Mouse (Mus musculus) CD4-positive, CD25-positive, alpha-beta regulatory T cell, adult 2 months (primary cell): ENCODE measurements around the gene Gzme.
A peak's percentile ranks its signal among the peaks of the same experiment; 100 is the strongest.
"Not testable (repeated sequence)": the region's sequence is repeated elsewhere in the genome, so short reads cannot be mapped to it uniquely, and the experiment has no call there.

Source experiments
- DNase-seq: peaks from one replicate; pipeline ENCODE4 v3.0.0-alpha.2; 2012; ENCODE audit warnings: low read depth, low spot score

Gzme gene

GRCm38 (mm10) chr14:56120525-56120924, at the start of gene Gzme:
TSS of gene Gzme (minus strand) at chr14:56120625.
- no peak for DNase-seq

DNA sequence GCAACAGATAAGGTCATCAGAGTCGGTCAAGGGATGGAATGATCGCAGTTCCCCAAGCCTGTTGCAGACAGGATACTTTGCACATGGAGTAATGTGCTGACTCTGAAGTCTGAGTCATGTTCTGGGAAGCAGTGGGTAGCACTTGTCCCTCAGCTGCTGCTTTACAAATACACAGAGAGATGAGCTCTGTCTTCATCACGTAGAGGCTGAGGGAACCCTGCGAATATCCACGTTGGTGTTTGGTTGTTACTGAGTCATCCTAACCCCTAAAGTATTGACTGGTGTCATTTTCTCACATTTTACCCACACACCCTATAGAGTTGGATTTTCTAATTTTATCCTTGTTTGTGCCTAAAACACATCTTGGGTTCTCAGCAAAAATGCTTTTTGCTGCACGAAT, 47.6 kb upstream of the Gzme start:
- DNase-seq = no peak

- DNase-seq = no peak
Measured at GRCm38 (mm10) chr14:56162109-56162508, 41.7 kb upstream of the Gzme start.

GRCm38 (mm10) chr14:56159479-56159878, 39.1 kb upstream of the Gzme start, which contains the start of gene Gzmg:
TSS of gene Gzmg (minus strand) at chr14:56159579.
- DNase-seq = not testable (repeated sequence)

DNA sequence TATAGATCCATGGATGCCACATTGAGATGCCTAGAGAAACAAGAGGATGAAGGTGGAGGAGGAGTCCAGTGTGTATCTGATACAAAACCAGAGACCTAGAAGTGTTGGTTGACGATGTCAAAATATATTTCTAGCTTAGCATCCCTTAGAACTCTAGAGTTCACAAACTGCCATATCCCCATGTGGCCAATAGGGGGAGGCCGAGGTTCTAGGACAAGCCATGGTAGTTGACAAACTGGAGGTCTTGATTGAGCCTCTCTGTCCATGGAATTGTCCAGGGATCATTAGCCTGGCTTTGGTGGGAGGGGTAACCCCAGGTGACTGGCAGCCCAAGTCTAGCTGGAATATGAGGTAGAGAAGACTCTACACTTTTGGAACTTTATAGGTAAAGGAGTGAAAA, 34.9 kb upstream of the Gzme start:
- DNase-seq = peak; percentile 24

GRCm38 (mm10) chr14:56133675-56134074, 13.2 kb upstream of the Gzme start:
- not testable (repeated sequence) for DNase-seq

DNA sequence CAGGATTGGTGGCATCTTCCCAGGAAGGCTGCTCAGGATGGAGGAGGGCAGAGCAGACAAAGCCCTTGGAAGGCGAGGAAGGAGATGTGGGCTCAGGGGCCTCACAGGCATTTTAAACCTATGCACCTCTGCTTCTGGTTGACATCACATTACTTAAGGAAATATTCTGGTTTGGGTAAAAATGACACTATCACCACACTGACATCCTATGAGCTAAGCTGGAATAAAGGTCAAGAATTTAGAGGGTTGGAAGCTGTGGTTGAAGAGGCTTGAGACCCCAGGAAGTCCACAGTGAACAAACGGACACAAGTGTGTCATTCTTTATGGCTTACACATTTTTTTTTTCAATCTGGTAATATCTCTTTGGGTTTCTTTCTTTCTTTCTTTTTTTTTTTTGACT, 12.1 kb upstream of the Gzme start, which contains the start of gene Gzmd:
Gene Gzmd, minus strand, starts transcription at position 101 of the 400 bp plus-strand sequence.
- DNase-seq = not testable (repeated sequence)

DNA sequence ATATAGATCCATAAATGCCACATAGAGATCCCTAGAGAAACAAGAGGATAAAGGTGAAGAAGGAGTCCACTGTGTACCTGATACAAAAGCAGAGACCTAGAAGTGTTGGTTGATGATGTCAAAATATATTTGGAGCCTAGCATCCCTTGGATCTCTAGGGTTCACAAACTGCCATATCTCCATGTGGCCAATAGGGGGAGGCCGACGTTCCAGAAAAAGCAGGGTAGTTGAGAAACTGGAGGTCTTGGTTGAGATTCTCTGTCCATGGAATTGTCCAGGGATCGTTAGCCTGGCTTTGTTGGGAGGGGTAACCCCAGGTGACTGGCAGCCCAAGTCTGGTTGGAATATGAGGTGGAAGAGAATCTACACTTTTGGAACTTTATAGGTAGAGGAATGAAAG, 7.9 kb upstream of the Gzme start:
- DNase-seq = peak; percentile 7

DNA sequence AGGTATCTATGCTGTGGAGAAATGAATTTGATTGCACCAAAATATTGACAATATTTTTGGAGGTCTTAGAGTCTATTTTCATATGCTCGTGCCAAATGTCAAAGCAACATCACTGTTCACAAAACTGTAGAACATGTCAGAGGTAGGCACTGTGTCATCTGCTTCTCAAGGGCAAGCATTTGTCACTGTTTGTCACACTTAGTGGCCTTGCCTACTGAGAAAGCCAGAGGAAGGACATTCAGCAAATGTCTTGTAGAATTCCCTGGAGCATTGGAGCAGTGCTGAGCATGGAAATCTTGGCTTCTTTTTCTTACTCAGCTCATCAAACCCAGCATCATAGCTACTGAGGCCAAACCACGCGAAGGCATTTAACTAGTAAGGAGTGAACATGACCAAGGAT, 3.1 kb upstream of the Gzme start:
- DNase-seq = no peak

- DNase-seq = not testable (repeated sequence)
Measured at GRCm38 (mm10) chr14:56115531-56116310, 4.7 kb downstream of the Gzme start.

DNA sequence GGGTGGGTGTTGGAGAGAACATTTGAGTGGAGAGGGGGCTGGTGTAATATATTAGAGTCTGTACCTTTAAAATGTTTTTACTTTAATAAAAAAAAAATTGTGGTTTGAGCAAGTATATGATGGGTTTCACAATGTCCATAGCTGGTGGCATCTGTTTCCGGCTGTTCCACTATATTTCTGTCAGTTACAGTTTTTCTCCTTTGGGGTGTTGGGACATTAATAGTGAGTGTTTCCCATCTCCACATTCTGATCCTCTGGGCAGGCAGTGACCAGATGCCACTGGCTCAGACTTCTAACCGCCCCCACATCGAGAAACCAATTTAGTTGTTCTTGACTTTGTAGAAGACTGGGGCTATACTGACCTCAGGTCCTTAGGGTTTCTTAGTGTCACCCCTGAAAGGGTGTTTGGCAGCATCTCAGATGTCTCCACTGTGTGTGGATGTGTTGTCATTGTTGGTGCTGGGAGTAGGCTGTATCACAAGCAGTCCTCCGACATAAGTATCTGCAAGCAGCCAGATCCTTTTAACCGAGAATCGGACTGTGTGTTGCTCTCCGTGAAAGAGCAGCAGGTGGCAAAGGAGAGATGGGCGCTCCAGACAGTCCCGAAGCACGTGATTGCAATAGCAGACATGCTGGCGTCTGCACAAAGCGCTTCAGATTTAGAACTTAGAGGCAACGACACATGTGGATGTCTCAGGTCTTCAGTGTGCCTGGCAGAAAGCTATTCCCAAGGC, 14.8 kb downstream of the Gzme start:
- no peak for DNase-seq

DNA sequence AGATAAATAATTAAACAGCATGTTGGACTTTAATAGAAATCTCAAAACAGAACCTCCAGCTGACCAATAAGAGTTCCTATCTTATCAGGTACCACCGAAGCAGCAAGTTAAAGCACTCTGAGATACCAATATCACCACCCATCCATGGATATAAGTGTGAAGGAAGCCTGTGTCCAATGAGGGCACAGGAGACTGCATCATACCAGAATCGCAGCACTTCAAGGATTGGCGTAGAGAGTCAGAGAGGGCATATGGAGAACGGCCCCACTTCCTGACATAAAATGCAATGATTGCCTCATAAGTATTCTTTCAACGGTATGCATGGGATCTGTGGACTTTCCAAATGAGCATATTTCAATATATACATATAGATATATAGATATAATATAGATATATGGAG, 15.4 kb downstream of the Gzme start:
- DNase-seq = no peak

DNA sequence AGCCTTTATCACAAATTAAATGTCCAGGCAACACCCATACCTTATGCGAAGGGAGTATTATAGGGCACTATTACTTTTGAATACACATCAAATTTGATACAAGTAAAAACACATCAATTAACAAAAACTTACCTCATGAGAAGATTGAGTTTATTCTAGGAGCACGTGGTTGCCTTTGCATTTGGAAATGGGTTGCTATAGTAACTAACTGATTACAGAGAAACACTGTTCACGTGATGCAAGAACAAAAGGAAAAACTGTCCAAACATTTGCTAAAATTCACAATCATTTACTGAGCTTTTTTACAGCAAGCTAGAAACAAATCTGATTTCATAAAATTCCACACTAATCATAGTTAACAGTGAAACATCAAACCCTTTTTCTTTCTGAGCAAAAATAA, 17.0 kb downstream of the Gzme start:
- no peak for DNase-seq

DNA sequence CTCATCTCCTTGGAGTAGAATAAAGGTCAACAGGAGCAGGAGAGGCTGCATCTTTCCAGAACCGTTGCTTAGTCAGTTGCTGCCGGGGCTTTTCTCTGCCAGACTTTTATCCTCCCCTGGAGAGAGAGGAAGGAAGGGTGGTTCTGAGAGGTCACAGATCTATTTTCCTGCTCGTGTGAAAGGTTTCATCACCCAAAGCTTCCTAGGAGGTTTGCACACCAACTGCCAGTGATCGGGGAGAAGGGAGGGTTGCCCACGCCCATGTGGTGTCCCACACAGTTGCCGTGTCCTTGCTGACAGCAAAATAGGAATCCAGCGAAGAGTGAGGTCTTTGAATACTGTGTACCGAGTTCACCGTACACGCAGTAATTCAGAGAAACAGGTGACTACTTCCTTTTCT, 18.0 kb downstream of the Gzme start, which contains the start of gene Ctsg:
Gene Ctsg, minus strand, starts transcription at position 189 of the 400 bp plus-strand sequence.
- DNase-seq = no peak

GRCm38 (mm10) chr14:56098940-56099339, 21.5 kb downstream of the Gzme start:
- DNase-seq = peak; percentile 43

- DNase-seq = no peak
Measured at GRCm38 (mm10) chr14:56097597-56097996, 22.8 kb downstream of the Gzme start.

DNA sequence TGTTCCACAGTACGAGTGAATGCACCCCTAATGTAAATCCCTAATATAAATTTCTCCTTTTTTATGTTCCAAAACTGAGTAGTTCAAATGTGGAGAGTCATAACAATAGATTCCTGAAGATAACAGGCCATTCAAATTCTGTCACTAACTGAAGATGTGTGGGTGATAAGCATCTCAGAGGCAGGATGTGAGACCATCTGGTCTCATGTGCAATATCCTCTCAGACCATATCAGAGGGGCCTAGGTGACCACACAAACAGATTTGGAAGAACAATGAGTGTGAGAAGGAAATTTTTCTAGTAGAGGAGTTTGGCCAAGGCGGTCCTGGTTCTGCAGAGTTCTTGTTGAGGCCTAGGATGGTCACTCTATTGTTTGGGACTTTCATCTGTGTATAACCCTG, 27.1 kb downstream of the Gzme start:
- no peak for DNase-seq

DNA sequence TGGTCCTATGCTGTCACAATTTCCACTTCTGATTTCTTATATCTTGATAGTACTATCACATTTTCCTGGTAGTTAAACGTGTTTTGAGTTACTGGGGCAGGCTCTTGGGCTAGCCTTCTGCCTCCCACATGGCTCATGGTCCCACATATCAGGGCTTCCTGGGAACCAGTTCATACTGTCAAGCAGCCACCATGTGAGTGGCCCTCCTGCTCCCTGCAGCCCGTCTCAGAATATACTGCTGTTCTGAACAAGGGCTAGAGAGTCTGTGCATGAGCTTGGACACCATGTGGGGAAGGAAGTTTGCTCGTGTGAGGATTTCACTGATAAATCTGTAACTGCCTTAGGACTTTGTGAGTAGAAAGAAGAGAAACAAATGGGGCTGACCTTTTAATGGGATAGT, 33.7 kb downstream of the Gzme start:
- DNase-seq = no peak

GRCm38 (mm10) chr14:56085167-56085566, 35.3 kb downstream of the Gzme start, which contains the start of gene Mcpt8:
TSS of gene Mcpt8 (minus strand) at chr14:56085273.
- DNase-seq = no peak

DNA sequence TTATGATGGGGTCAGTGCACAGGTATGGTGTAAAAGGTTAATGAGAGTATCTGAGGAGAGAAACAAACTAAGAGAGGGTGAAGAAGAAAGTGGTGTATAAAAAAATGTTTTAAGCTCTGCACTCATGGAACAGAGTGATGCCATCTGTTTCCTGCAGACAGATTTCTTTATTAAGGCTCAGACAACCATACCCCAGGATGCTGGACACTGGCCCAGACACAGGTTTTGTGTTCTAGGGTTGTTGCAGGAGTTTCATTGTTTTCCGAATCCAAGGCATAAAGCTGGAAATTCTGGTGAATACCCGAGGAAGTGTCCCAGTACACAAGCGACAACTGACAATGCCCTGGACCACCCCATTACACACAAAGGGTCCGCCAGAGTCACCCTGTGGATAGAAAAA, 38.4 kb downstream of the Gzme start:
- DNase-seq = no peak
